Mouse (Mus musculus): ENCODE measurements around the gene Rtf1. TPM values are rescaled to one million over a fixed set of nuclear protein-coding genes. Genes with fewer than 3 reads are reported as not detected.
A peak's percentile ranks its signal among the peaks of the same experiment; 100 is the strongest.

Rtf1 gene
- total and polyA plus RNA-seq, 2 experiments from 2014 or later = 33.5 to 68.6 TPM

GRCm38 (mm10) chr2:119743176-119743807 is 68.4 kb downstream of the Rtf1 start:
- WGBS = 9% methylated on average over 30 of the region's 31 CpGs
- peak overlapping the region; percentile 56; the same call in 1 of the 2 replicates for H3K9ac ChIP-seq

GRCm38 (mm10) chr2:119743808-119744162 is 68.9 kb downstream of the Rtf1 start:
- Histone ChIP-seq H3K9me3 (ENCODE audit: low read length) (no peaks in the 10 kb centered on the region), H3K4me2 (ENCODE audit: low read depth) (peak overlapping the region; percentile 89), H3K27ac (ENCODE audit: low read depth, low read length) (no peak overlapping the region), H3K9ac (no peak overlapping the region), H3K36me3 (ENCODE audit: insufficient read depth) (no peaks in the 10 kb centered on the region), H3K27me3 (ENCODE audit: insufficient read depth, low read length) (peaks cover 30% of the 10 kb centered on the region), H3K4me1 (ENCODE audit: insufficient read depth) (no peaks in the 10 kb centered on the region), H3K4me3 (ENCODE audit: low read depth, low read length) (peak overlapping the region; percentile 54)
- no peak for TF ChIP-seq CTCF (IDR thresholded peaks at IDR 0.05; ENCODE audit: low read depth)
- WGBS = 10% methylated on average over 22 of the region's 22 CpGs
- ATAC-seq (peak; percentile 7; the same call in 1 of the 2 replicates), DNase-seq (peak; percentile 20)

More at GRCm38 (mm10) chr2:119743176-119743807, 68.4 kb downstream of the Rtf1 start:
- peaks cover 30% of the 10 kb centered on the region for H3K27me3 ChIP-seq (ENCODE audit: insufficient read depth, low read length)
- H3K36me3 ChIP-seq (ENCODE audit: insufficient read depth) = no peaks in the 10 kb centered on the region
- H3K9me3 ChIP-seq (ENCODE audit: low read length) = no peaks in the 10 kb centered on the region
- no peaks in the 10 kb centered on the region for H3K4me1 ChIP-seq (ENCODE audit: insufficient read depth)
- peak; percentile 47; the same call in 1 of the 2 replicates for ATAC-seq
- TF ChIP-seq CTCF (IDR thresholded peaks at IDR 0.05; ENCODE audit: low read depth) = no peak
- H3K4me2 ChIP-seq (ENCODE audit: low read depth) = peak overlapping the region; percentile 89
- no peak overlapping the region for H3K27ac ChIP-seq (ENCODE audit: low read depth, low read length)
- H3K4me3 ChIP-seq (ENCODE audit: low read depth, low read length) = peak overlapping the region; percentile 54
- peak; percentile 58 for DNase-seq

- no peak for TF ChIP-seq CTCF (IDR thresholded peaks at IDR 0.05; ENCODE audit: low read depth)
- peak overlapping the region; percentile 89 for H3K4me2 ChIP-seq (ENCODE audit: low read depth)
- peak; percentile 10; the same call in 1 of the 2 replicates for ATAC-seq
- H3K27ac ChIP-seq (ENCODE audit: low read depth, low read length) = no peak overlapping the region
- H3K9me3 ChIP-seq (ENCODE audit: low read length) = no peaks in the 10 kb centered on the region
- H3K9ac ChIP-seq = no peak overlapping the region
- H3K4me1 ChIP-seq (ENCODE audit: insufficient read depth) = no peaks in the 10 kb centered on the region
- no peaks in the 10 kb centered on the region for H3K36me3 ChIP-seq (ENCODE audit: insufficient read depth)
- 10% methylated on average over 46 of the region's 46 CpGs for WGBS
- H3K27me3 ChIP-seq (ENCODE audit: insufficient read depth, low read length) = peaks cover 30% of the 10 kb centered on the region
- peak overlapping the region; percentile 54 for H3K4me3 ChIP-seq (ENCODE audit: low read depth, low read length)
- DNase-seq = peak; percentile 13
Measured at GRCm38 (mm10) chr2:119744163-119745111, 69.6 kb downstream of the Rtf1 start.

- no peak for ATAC-seq
- H3K4me2 ChIP-seq (ENCODE audit: low read depth) = no peak overlapping the region
- no peaks in the 10 kb centered on the region for H3K36me3 ChIP-seq (ENCODE audit: insufficient read depth)
- TF ChIP-seq CTCF (IDR thresholded peaks at IDR 0.05; ENCODE audit: low read depth) = peak; percentile 54
- no peak overlapping the region for H3K9ac ChIP-seq
- no peaks in the 10 kb centered on the region for H3K4me1 ChIP-seq (ENCODE audit: insufficient read depth)
- H3K4me3 ChIP-seq (ENCODE audit: low read depth, low read length) = no peak overlapping the region
- H3K9me3 ChIP-seq (ENCODE audit: low read length) = no peaks in the 10 kb centered on the region
- H3K27ac ChIP-seq (ENCODE audit: low read depth, low read length) = no peak overlapping the region
- peaks cover 30% of the 10 kb centered on the region for H3K27me3 ChIP-seq (ENCODE audit: insufficient read depth, low read length)
- 11% methylated on average over 1 of the region's 1 CpGs for WGBS
- no peak for DNase-seq
Measured at GRCm38 (mm10) chr2:119745281-119745680, 70.4 kb downstream of the Rtf1 start.

GRCm38 (mm10) chr2:119747554-119747953 is 72.7 kb downstream of the Rtf1 start:
- no peak overlapping the region for H3K9ac ChIP-seq
- no peaks in the 10 kb centered on the region for H3K4me1 ChIP-seq (ENCODE audit: insufficient read depth)
- no peak overlapping the region for H3K4me3 ChIP-seq (ENCODE audit: low read depth, low read length)
- ATAC-seq = no peak
- H3K36me3 ChIP-seq (ENCODE audit: insufficient read depth) = no peaks in the 10 kb centered on the region
- H3K27ac ChIP-seq (ENCODE audit: low read depth, low read length) = no peak overlapping the region
- no peak overlapping the region for H3K4me2 ChIP-seq (ENCODE audit: low read depth)
- DNase-seq = no peak
- no peak for TF ChIP-seq CTCF (IDR thresholded peaks at IDR 0.05; ENCODE audit: low read depth)
- WGBS = 83% methylated on average over 7 of the region's 7 CpGs
- peaks cover 22% of the 10 kb centered on the region for H3K27me3 ChIP-seq (ENCODE audit: insufficient read depth, low read length)
- no peaks in the 10 kb centered on the region for H3K9me3 ChIP-seq (ENCODE audit: low read length)

GRCm38 (mm10) chr2:119749260-119749659 is 74.4 kb downstream of the Rtf1 start:
- no peak for DNase-seq
- H3K27ac ChIP-seq (ENCODE audit: low read depth, low read length) = no peak overlapping the region

More at GRCm38 (mm10) chr2:119749260-119749659, 74.4 kb downstream of the Rtf1 start:
- Histone ChIP-seq H3K36me3 (ENCODE audit: insufficient read depth) (no peaks in the 10 kb centered on the region), H3K4me3 (ENCODE audit: low read depth, low read length) (no peak overlapping the region), H3K9me3 (ENCODE audit: low read length) (no peaks in the 10 kb centered on the region), H3K4me2 (ENCODE audit: low read depth) (no peak overlapping the region), H3K27me3 (ENCODE audit: insufficient read depth, low read length) (peaks cover 9% of the 10 kb centered on the region), H3K9ac (no peak overlapping the region), H3K4me1 (ENCODE audit: insufficient read depth) (no peaks in the 10 kb centered on the region)
- 73% methylated on average over 13 of the region's 13 CpGs for WGBS
- no peak for TF ChIP-seq CTCF (IDR thresholded peaks at IDR 0.05; ENCODE audit: low read depth)
- no peak for ATAC-seq

Measured in forebrain, postnatal 0 days (tissue).